Mouse (Mus musculus) stomach, embryonic 16.5 days (tissue): ENCODE results near the gene Pld5. TPM values are rescaled to one million over a fixed set of nuclear protein-coding genes. Genes with fewer than 3 reads are reported as not detected.

Source experiments
- ATAC-seq: fragments of 200-750 bp; cut with Nextera tagmentation; 2 replicates; pipeline ENCODE4 v1.8.0; 2017; ENCODE audit warnings: moderate number of reproducible peaks, moderate TSS enrichment; ENCODE audit not compliant: insufficient read depth, low FRiP score
- H3K27ac ChIP-seq: fragments of 300-500 bp; sonication (generic); 2 replicates; pipeline ENCODE4 v1.5.1; 2014; ENCODE audit warnings: low read length
- H3K27me3 ChIP-seq: fragments of 300-500 bp; sonication (generic); 2 replicates; pipeline ENCODE4 v1.6.1; 2014; ENCODE audit warnings: low read length, control low read depth, mixed read lengths; ENCODE audit not compliant: control insufficient read depth, insufficient read depth
- H3K36me3 ChIP-seq: fragments of 300-500 bp; sonication (generic); 2 replicates; pipeline ENCODE4 v1.6.1; 2014; ENCODE audit warnings: low read length; ENCODE audit not compliant: control insufficient read depth, insufficient read depth
- H3K4me1 ChIP-seq: fragments of 300-500 bp; sonication (generic); 2 replicates; pipeline ENCODE4 v1.6.1; 2014; ENCODE audit warnings: low read length, control low read depth, mixed read lengths; ENCODE audit not compliant: control insufficient read depth, insufficient read depth
- H3K4me2 ChIP-seq: fragments of 300-500 bp; sonication (generic); 2 replicates; pipeline ENCODE4 v1.6.1; 2014; ENCODE audit warnings: low read depth, low read length, mixed read lengths
- H3K4me3 ChIP-seq: fragments of 300-500 bp; sonication (generic); replicated peaks from 2 replicates; pipeline ENCODE4 v1.5.1; 2014; ENCODE audit warnings: mild to moderate bottlenecking, low read length
- H3K9ac ChIP-seq: fragments of 300-500 bp; sonication (generic); 2 replicates; pipeline ENCODE4 v1.6.1; 2014; ENCODE audit warnings: low read length
- H3K9me3 ChIP-seq: fragments of 300-500 bp; sonication (generic); replicated peaks from 2 replicates; pipeline ENCODE4 v1.6.1; 2016; ENCODE audit warnings: low read length, control low read depth; ENCODE audit not compliant: control insufficient read depth
- WGBS: fragments of 180-500 bp; shearing (Covaris S2); extraction: QIAGEN DNeasy Blood & Tissue Kit; methylation state at CpG from one replicate; pipeline ENCODE4 v1.1.7; 2014; 5-methylcytosine and 5-hydroxymethylcytosine counted together
- polyA plus RNA-seq: library from polyadenylated mRNA; unstranded; fragments of >200 nt; fragmentation: Nextera tagmentation; extraction: Ambion mirVana; gene quantifications from 2 replicates; pipeline ENCODE4 v1.2.1, GENCODE M21; 2015

Gene Pld5
- polyA plus RNA-seq, 1 experiment from 2014 or later: 0.52 TPM

- no peaks in the 10 kb centered on the region for H3K27me3 ChIP-seq
- WGBS: 52% methylated on average over 7 of the region's 7 CpGs
- H3K9me3 ChIP-seq: no peaks in the 10 kb centered on the region
- H3K4me3 ChIP-seq: no peak overlapping the region
- H3K4me2 ChIP-seq: no peak overlapping the region
- H3K36me3 ChIP-seq: no peaks in the 10 kb centered on the region
- no peak overlapping the region for H3K9ac ChIP-seq
- ATAC-seq: no peak
- no peaks in the 10 kb centered on the region for H3K4me1 ChIP-seq
- no peak overlapping the region for H3K27ac ChIP-seq
Measured at GRCm38 (mm10) chr1:175923848-175924787, 351.0 kb downstream of the Pld5 start.

GRCm38 (mm10) chr1:175921091-175921490 lies 354.0 kb downstream of the Pld5 start:
- no peaks in the 10 kb centered on the region for H3K27me3 ChIP-seq
- H3K27ac ChIP-seq: no peak overlapping the region
- no peak overlapping the region for H3K4me3 ChIP-seq
- H3K9me3 ChIP-seq: no peaks in the 10 kb centered on the region
- no peak overlapping the region for H3K4me2 ChIP-seq
- no peak for ATAC-seq
- WGBS: 87% methylated on average over 8 of the region's 8 CpGs
- no peaks in the 10 kb centered on the region for H3K4me1 ChIP-seq
- H3K9ac ChIP-seq: no peak overlapping the region
- H3K36me3 ChIP-seq: no peaks in the 10 kb centered on the region

GRCm38 (mm10) chr1:175920029-175920428 lies 355.1 kb downstream of the Pld5 start, which contains the start of gene Gm38100:
TSS of gene Gm38100 (plus strand) at chr1:175920329.
- no peaks in the 10 kb centered on the region for H3K4me1 ChIP-seq
- 88% methylated on average over 9 of the region's 9 CpGs for WGBS
- no peak within 1 kb of the TSS for H3K4me2 ChIP-seq
- H3K27me3 ChIP-seq: no peaks in the 10 kb centered on the region
- no peak within 1 kb of the TSS for H3K4me3 ChIP-seq
- no peak within 1 kb of the TSS for H3K9ac ChIP-seq
- H3K9me3 ChIP-seq: no peaks in the 10 kb centered on the region
- no peak for ATAC-seq
- H3K36me3 ChIP-seq: no peaks in the 10 kb centered on the region
- no peak within 1 kb of the TSS for H3K27ac ChIP-seq

- H3K27ac ChIP-seq: no peak overlapping the region
- H3K4me3 ChIP-seq: no peak overlapping the region
- no peak overlapping the region for H3K9ac ChIP-seq
- no peaks in the 10 kb centered on the region for H3K9me3 ChIP-seq
- no peaks in the 10 kb centered on the region for H3K36me3 ChIP-seq
- H3K27me3 ChIP-seq: no peaks in the 10 kb centered on the region
- ATAC-seq: no peak
- H3K4me1 ChIP-seq: no peaks in the 10 kb centered on the region
- no peak overlapping the region for H3K4me2 ChIP-seq
- 55% methylated on average over 5 of the region's 5 CpGs for WGBS
Measured at GRCm38 (mm10) chr1:175913728-175914303, 361.3 kb downstream of the Pld5 start.
